Mouse (Mus musculus) neutrophil, adult 5-6 weeks (primary cell): Measurements from ENCODE around the gene Piwil1. TPM values are rescaled to one million over a fixed set of nuclear protein-coding genes. Genes with fewer than 3 reads are reported as not detected.

Experiments used
- ATAC-seq: fragments of 151-379, 151-347 bp; 2 replicates; pipeline ENCODE4 v1.8.0; 2017; ENCODE audit warnings: mild to moderate bottlenecking, moderate TSS enrichment; ENCODE audit not compliant: insufficient number of reproducible peaks, poor library complexity, low FRiP score, severe bottlenecking; ENCODE audit errors: extremely low read depth
- total RNA-seq: library from RNA; stranded (forward); fragments of 200-1000 nt; gene quantifications from 2 replicates; pipeline ENCODE4 v1.2.3, GENCODE M21; 2017

Piwil1 gene
- total RNA-seq, 1 experiment from 2014 or later = not detected

DNA sequence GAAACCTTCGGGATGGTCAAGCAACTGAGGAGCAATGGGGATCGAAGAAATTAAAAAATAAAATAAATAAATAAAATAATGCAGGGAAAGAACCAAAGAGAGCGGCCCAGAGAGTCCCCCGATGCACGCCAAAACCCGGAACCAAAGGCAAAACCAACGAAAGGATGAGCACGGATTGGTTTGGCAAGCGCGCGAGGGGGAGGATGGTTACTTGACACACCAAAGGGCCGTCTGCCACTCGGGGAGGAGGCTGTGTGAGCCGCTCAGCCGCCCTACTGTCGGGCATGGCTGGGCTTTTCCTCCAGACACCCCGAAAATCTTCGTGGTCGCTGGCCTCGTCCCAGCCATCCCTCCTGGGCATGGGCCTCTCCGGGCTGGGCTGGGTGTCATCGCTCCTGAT is 79.3 kb downstream of the Piwil1 start:
- no peak for ATAC-seq

DNA sequence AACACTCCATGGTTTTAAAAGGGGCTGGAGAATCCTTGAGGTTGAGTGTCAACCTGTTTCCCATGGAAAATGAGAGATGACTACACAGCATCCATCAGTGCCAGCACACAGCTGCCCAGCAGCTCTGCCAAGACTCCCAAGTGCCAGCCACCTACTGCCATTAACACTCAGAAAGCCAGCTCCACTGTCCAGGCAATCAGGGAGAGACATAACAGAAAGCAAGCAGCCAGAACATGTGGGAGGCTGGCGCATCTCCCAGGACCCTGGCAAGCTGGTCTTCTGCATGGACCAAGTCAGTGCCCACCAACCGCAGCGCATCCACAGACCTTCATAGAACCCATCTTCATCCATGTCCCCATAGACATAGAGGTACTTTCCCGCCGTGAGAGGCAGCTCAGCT is 98.3 kb downstream of the Piwil1 start:
- no peak for ATAC-seq

Other genes starting within 250 kb of the Piwil1 start
- not detected in 2 replicates for gene Fzd10, start 101.7 kb upstream of the Piwil1 start, total RNA-seq